Mouse (Mus musculus) cortical plate, adult 2 months (tissue): ENCODE results near the gene Ntpcr.

Source experiments
- CTCF ChIP-seq: fragments of 200-500 bp; IDR thresholded peaks from 2 replicates; pipeline ENCODE4 v1.5.1; 2011; ENCODE audit warnings: mild to moderate bottlenecking, control low read depth, low read length; ENCODE audit not compliant: insufficient read depth; ENCODE audit errors: extremely low read depth
- POLR2A ChIP-seq: fragments of 200-500 bp; IDR thresholded peaks from 2 replicates; pipeline ENCODE4 v1.6.1; 2011; ENCODE audit warnings: mild to moderate bottlenecking, low read length, control low read depth; ENCODE audit not compliant: insufficient read depth; ENCODE audit errors: extremely low read depth

DNA sequence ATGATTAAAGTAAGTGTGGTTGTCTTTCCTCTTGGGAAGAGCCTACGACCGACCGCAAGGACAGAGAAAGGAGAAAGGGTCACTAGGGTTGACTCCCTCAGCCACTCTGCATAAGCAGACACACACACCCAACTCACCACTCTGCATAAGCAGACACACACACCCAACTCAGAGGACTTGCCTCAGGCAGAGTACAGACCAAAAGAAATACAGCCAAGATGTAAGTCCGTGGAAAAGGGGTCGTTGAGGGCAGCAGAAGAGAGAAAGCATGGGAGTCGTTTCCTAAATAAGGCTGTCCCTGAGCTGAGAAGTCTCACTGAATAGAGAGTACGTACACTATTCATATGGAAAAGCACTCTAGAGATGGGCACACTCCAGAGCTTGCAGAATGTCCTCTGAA, 29.4 kb upstream of the Ntpcr start:
- TF ChIP-seq CTCF (no peak), POLR2A (no peak)
